Mouse (Mus musculus): Measurements from ENCODE around the gene Ngf. TPM values are rescaled to one million over a fixed set of nuclear protein-coding genes. Genes with fewer than 3 reads are reported as not detected.

The Ngf gene
- not detected for total RNA-seq (2023)

GRCm38 (mm10) chr3:102469713-102470448, at the start of gene Ngf:
TSS of gene Ngf (plus strand) at chr3:102469919.

Data from CD4-positive naive resting alpha-beta T cell, adult 57 days (primary cell).